Mouse (Mus musculus) limb, embryonic 14.5 days (tissue): ENCODE results near the gene Taar8a. TPM values are rescaled to one million over a fixed set of nuclear protein-coding genes. Genes with fewer than 3 reads are reported as not detected.
"Not testable (repeated sequence)": the region's sequence is repeated elsewhere in the genome, so short reads cannot be mapped to it uniquely, and the experiment has no call there.

Experiments used
- ATAC-seq: fragments of 200-750 bp; cut with Nextera tagmentation; 2 replicates; pipeline ENCODE4 v1.8.0; 2017; ENCODE audit warnings: low read depth, moderate number of reproducible peaks, moderate TSS enrichment; ENCODE audit not compliant: low FRiP score
- DNase-seq: peaks from one replicate; pipeline ENCODE4 v3.0.0-alpha.2; 2015; ENCODE audit warnings: low spot score
- H3K27ac ChIP-seq: fragments of 300-500 bp; sonication (generic); replicated peaks from 2 replicates; pipeline ENCODE4 v1.5.1; 2014; ENCODE audit warnings: low read depth, mild to moderate bottlenecking, low read length, moderate library complexity, mixed read lengths
- H3K27me3 ChIP-seq: fragments of 300-500 bp; sonication (generic); 2 replicates; pipeline ENCODE4 v1.6.1; 2014; ENCODE audit warnings: low read length, mixed read lengths; ENCODE audit not compliant: control insufficient read depth, insufficient read depth
- H3K36me3 ChIP-seq: fragments of 300-500 bp; sonication (generic); 2 replicates; pipeline ENCODE4 v1.6.1; 2014; ENCODE audit warnings: mild to moderate bottlenecking, low read length, moderate library complexity, mixed read lengths; ENCODE audit not compliant: control insufficient read depth, insufficient read depth
- H3K4me1 ChIP-seq: fragments of 300-500 bp; sonication (generic); 2 replicates; pipeline ENCODE4 v1.6.1; 2014; ENCODE audit warnings: antibody characterized with exemption, low read length, mixed read lengths; ENCODE audit not compliant: control insufficient read depth, insufficient read depth
- H3K4me2 ChIP-seq: fragments of 300-500 bp; sonication (generic); replicated peaks from 2 replicates; pipeline ENCODE4 v1.6.1; 2014; ENCODE audit warnings: low read depth, mild to moderate bottlenecking, low read length, moderate library complexity; ENCODE audit not compliant: severe bottlenecking
- H3K4me3 ChIP-seq: fragments of 300-500 bp; sonication (generic); replicated peaks from 2 replicates; pipeline ENCODE4 v1.5.1; 2014; ENCODE audit warnings: low read length
- H3K9ac ChIP-seq: fragments of 300-500 bp; sonication (generic); 2 replicates; pipeline ENCODE4 v1.6.1; 2014; ENCODE audit warnings: mild to moderate bottlenecking, low read depth, low read length, moderate library complexity; ENCODE audit not compliant: severe bottlenecking
- H3K9me3 ChIP-seq: fragments of 300-500 bp; sonication (generic); 2 replicates; pipeline ENCODE4 v1.6.1; 2016; ENCODE audit warnings: low read length; ENCODE audit not compliant: control insufficient read depth
- POLR2A ChIP-seq: fragments of 200-500 bp; IDR thresholded peaks from 2 replicates; pipeline ENCODE4 v1.8.0; 2012; ENCODE audit warnings: inconsistent platforms, mild to moderate bottlenecking, moderate library complexity, borderline replicate concordance; ENCODE audit not compliant: insufficient read depth, insufficient read length; ENCODE audit errors: extremely low read depth
- WGBS: fragments of 180-500 bp; shearing (Covaris S2); extraction: QIAGEN DNeasy Blood & Tissue Kit; methylation state at CpG from one replicate; pipeline ENCODE4 v1.1.7; 2014; 5-methylcytosine and 5-hydroxymethylcytosine counted together
- polyA plus RNA-seq, 2 experiments: library from polyadenylated mRNA; depleted of rRNA in 1 of 2; stranded (reverse) in 1 of 2; unstranded in 1 of 2; fragments of >200 nt; fragmentation: Nextera tagmentation in 1 of 2; extraction: Ambion mirVana in 1 of 2; gene quantifications; 2 replicates each; pipeline versions ENCODE4 v1.2.1 to v1.2.3; 2012 to 2014

The Taar8a gene
- polyA plus RNA-seq, 2 experiments = not detected

DNA sequence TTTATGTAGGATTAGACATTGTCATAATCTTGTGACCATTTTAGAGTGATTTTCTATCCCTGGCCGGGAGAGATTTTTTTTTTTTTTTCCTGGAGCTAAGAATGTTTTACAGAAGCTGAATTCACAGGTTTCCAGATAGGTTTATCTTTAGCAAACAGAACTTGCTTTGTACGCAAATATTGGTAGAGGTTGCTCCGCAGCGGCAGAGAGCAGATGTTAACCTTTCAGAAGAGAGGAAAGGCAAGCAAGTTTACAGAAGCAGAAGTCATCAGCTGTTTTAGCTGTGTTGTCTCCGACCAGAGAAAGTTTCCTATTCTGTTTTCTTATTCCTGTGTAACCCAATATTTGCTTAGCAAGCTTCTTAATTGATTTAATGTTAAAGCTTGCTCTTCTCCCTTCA is 10.3 kb downstream of the Taar8a start:
- no peak for TF ChIP-seq POLR2A
- no peaks in the 10 kb centered on the region for H3K9me3 ChIP-seq
- no peaks in the 10 kb centered on the region for H3K27me3 ChIP-seq
- DNase-seq (no peak), ATAC-seq (no peak)
- no peaks in the 10 kb centered on the region for H3K4me1 ChIP-seq
- WGBS = 89% methylated on average over 5 of the region's 5 CpGs
- no peaks in the 10 kb centered on the region for H3K36me3 ChIP-seq
- no peak overlapping the region for H3K9ac ChIP-seq
- no peak overlapping the region for H3K4me2 ChIP-seq
- H3K27ac ChIP-seq = no peak overlapping the region
- H3K4me3 ChIP-seq = no peak overlapping the region

DNA sequence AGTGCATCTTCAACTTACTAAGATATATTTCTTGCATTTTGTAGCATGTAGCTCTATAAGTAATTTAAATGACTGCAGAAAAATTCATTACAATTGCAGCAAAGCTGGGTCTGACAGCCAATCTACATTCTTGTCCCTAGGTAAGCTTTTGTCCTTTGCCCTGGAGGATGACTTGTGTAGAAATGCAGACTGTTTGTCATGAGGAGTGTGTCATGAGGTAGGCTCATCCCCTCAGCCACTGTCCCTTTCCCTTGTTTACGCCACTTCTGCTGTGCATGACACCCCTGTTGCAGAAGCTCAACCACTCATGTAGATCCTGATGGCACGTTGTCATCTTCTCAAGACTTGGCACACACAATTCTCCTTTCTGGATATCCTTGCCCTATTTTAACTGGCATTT is 10.9 kb downstream of the Taar8a start:
- H3K4me3 ChIP-seq = no peak overlapping the region
- H3K4me1 ChIP-seq = no peaks in the 10 kb centered on the region
- H3K4me2 ChIP-seq = no peak overlapping the region
- WGBS = 94% methylated on average over 2 of the region's 2 CpGs
- no peak for DNase-seq
- ATAC-seq = no peak
- no peak overlapping the region for H3K9ac ChIP-seq
- H3K27ac ChIP-seq = no peak overlapping the region
- no peaks in the 10 kb centered on the region for H3K9me3 ChIP-seq
- no peaks in the 10 kb centered on the region for H3K27me3 ChIP-seq
- no peaks in the 10 kb centered on the region for H3K36me3 ChIP-seq
- TF ChIP-seq POLR2A = no peak

DNA sequence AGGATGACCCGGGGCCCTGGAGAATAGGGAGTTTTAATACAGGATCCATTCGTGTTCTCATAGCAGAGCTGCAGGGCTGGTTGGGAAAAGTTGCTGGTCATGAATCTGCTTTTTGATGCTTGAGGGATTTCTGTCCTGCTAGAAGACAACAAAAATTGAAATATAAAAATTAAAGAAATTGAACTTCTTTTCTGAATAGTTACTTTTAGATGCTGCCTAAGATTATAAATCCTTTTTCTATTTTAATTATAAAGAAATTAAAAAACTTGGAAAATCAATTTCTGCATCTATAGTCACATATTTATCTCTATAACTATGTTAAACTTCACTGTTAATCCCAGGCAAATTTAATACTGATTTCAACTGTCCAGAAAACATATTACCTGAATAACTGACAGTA is 15.9 kb downstream of the Taar8a start, which contains the start of gene Taar8b:
Taar8b (minus strand) TSS at position 101 of the 400 bp plus-strand sequence.
- H3K27ac ChIP-seq = no peak within 1 kb of the TSS
- no peaks in the 10 kb centered on the region for H3K36me3 ChIP-seq
- DNase-seq (no peak), ATAC-seq (no peak)
- no peaks in the 10 kb centered on the region for H3K9me3 ChIP-seq
- no peaks in the 10 kb centered on the region for H3K4me1 ChIP-seq
- no peak for TF ChIP-seq POLR2A
- no peak within 1 kb of the TSS for H3K9ac ChIP-seq
- no peak within 1 kb of the TSS for H3K4me3 ChIP-seq
- no peak within 1 kb of the TSS for H3K4me2 ChIP-seq
- WGBS = 80% methylated on average over 2 of the region's 2 CpGs
- no peaks in the 10 kb centered on the region for H3K27me3 ChIP-seq

DNA sequence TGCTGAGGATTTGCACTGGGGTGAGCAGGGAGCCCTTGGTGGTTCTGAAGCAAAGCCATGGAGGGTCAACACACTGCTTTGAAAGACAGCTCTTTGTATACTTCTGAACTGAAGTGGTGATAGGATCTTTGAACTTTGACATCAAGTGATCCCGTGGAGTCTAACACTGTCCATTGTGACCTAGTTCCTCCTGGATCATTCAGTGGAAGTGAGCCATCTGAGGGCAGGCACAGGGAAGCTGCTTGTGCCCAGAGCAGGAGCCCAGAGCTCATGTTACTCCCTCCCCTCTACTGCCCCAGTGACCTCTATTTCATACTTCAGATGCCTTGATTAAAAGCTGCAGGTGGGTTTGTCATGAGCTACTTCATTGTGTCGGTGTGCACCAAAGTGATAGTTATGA is 20.7 kb downstream of the Taar8a start:
- not testable (repeated sequence) for H3K4me1 ChIP-seq, H3K9me3 ChIP-seq, H3K9ac ChIP-seq, H3K36me3 ChIP-seq, H3K4me3 ChIP-seq, H3K27ac ChIP-seq, H3K4me2 ChIP-seq, DNase-seq, H3K27me3 ChIP-seq, ATAC-seq
- WGBS = 73% methylated on average over 2 of the region's 2 CpGs

DNA sequence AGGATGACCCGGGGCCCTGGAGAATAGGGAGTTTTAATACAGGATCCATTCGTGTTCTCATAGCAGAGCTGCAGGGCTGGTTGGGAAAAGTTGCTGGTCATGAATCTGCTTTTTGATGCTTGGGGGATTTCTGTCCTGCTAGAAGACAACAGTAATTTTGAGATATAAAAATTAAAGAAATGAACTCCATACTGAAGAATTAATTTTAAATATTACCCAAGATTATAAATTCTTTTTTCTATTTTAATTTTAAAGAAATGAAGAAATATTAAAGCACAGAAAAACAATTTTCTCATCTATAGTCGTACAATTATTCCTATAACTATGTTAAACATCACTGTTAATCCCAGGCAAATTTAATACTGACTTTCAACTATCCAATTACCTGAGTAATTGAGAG is 25.5 kb downstream of the Taar8a start, which contains the start of gene Taar8c:
Taar8c (minus strand) TSS at position 101 of the 400 bp plus-strand sequence.
- H3K36me3 ChIP-seq, DNase-seq, H3K9me3 ChIP-seq, H3K4me3 ChIP-seq, H3K27ac ChIP-seq, ATAC-seq, H3K4me2 ChIP-seq, H3K27me3 ChIP-seq, H3K4me1 ChIP-seq, H3K9ac ChIP-seq: not testable (repeated sequence)
- WGBS = 83% methylated on average over 1 of the region's 3 CpGs

DNA sequence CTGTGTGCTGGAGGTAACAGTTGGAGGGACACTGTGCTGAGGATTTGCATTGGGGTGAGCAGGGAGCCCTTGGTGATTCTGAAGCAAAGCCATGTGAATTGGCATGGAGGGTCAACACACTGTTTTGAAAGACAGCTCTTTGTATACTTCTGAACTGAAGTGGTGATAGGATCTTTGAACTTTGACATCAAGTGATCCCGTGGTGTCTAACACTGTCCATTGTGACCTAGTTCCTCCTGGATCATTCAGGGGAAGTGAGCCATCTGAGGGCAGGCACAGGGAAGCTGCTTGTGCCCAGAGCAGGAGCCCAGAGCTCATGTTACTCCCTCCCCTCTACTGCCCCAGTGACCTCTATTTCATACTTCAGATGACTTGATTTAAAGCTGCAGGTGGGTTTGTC is 27.0 kb downstream of the Taar8a start:
- 27% methylated on average over 1 of the region's 1 CpGs for WGBS

More for the DNA sequence above, 27.0 kb downstream of the Taar8a start:
- not testable (repeated sequence) for H3K27me3 ChIP-seq, ATAC-seq, H3K4me2 ChIP-seq, H3K27ac ChIP-seq, DNase-seq, H3K4me1 ChIP-seq, H3K9me3 ChIP-seq, H3K4me3 ChIP-seq, H3K36me3 ChIP-seq, H3K9ac ChIP-seq
